Mouse (Mus musculus) thymus, postnatal 36 days (tissue): Measurements from ENCODE around the gene Tdg.
A peak's percentile ranks its signal among the peaks of the same experiment; 100 is the strongest.
"Not testable (repeated sequence)": the region's sequence is repeated elsewhere in the genome, so short reads cannot be mapped to it uniquely, and the experiment has no call there.

Experiments used
- DNase-seq, 2 experiments: peaks; one replicate each; pipeline ENCODE4 v3.0.0; 2022; ENCODE audit warnings: mixed read lengths in 2 of 2

The Tdg gene

DNA sequence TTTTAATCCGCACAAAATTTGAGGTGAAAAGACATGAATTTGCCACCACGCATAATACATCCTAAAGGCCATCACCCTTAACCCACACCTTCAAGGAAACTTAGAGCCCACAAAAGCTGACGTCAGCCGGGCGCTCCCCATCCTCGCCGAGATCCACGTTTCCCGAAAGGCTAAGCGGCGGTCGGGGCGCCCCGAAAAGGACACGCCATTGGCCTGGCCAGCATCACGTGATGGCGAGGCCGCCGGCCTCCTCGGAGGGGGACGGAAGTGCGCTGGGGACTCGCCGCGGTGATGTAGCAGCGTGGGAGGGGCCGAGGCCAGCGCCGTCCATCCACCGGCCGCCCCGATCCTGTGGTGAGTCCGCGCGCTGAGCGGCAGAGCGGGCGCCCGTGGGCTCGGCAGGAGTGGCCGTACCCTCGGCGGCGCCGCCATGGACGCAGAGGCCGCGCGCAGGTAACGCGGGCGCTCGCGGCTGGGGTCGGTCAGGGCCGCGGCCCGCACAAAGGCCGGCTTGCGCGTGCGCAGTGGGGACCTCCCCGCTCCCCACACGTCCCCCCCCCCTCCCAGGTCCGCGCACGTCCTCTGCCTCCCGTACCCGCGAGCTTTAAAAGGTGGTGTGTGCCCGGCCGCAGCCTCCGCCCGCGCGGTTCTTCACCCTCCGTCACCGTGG, at the start of gene Tdg:
Gene Tdg (plus strand): TSS at position 243 of the 670 bp plus-strand sequence.
- peak; percentile 88 to 94 for DNase-seq

DNA sequence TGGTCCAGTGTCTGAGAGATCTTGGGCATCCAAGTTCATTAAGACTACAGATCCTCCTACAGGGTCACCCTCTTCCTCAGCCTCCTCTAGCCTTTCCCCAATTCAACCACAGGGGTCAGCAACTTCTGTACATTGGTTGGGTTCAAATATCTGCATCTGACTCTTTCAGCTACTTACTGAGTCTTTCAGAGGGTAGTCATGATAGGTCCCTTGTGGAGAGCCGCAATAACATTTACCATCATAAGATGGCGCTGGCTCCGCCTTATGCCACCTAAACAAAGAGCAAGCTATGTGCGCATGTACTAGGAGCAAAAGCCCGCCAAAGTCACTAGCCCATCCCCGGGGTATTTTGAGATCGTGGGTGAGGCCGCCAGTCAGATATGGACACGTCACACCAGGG, 40.0 kb upstream of the Tdg start:
- not testable (repeated sequence) for DNase-seq

DNA sequence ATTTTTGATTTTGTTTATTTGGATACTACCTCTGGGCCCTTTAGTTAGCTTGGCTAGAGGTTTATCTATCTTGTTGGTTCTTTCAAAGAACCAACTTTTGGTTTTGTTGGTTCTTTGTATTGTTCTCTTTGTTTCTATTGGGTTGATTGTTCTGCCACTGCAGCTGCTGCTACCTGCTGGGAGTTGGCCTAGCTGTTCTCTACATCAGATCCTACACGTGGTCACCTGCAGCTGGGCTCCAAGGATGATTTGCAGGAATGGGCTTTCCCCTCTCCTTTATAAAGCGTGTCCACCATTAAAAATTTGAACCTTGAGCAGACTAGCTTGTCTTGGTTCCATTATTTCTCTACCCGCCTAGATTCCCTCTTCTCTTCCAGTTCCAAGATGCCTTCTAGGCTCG, 35.2 kb upstream of the Tdg start:
- DNase-seq, result not testable (repeated sequence)

- no peak for DNase-seq
Measured at GRCm38 (mm10) chr10:82622235-82622634, 7.4 kb upstream of the Tdg start.

DNA sequence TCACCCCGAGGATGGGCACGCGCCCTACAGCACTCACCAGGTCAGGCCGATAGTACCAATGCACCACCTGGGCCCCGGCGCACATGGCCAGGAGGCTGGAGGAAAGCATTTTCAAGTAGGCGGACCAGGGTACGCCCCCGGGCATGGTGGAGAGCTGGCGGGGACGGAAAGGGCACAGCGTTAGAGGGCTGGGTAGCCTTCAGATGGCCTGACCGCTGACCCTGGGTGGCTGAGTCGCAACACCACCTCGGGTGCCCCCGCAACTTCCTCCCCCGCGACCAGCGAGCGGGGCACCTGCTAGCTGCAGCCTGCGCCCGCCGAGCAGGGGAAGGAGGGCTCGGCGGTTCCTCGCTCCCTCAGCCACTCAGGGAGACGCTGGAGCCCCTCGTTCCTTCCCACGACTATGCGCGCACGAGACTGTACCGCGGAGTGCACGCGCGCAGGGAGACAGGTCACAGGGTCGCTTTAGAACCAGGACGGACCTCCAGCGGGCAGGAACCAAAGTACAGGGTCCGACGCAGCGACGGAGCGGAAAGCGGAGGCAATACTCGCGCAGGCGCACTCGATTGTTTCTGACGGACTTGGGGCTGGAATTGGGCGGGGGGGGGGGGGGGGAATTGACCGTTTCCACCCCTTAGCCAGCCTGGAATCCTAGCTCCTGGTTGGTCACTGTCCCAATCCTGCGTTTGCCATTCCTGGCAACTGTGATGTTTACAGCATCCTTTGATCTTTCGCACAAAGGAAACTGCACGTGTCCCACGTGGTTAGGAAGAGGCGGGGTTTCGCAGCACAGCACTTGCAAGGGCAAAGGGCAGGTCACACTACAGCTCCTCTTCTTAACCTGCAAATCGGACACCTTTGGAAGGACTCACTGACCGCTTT, 6.7 kb upstream of the Tdg start, which contains the start of gene 1190007I07Rik:
Gene 1190007I07Rik (minus strand): TSS at position 558 of the 882 bp plus-strand sequence.
- peak; percentile 86 for DNase-seq

DNA sequence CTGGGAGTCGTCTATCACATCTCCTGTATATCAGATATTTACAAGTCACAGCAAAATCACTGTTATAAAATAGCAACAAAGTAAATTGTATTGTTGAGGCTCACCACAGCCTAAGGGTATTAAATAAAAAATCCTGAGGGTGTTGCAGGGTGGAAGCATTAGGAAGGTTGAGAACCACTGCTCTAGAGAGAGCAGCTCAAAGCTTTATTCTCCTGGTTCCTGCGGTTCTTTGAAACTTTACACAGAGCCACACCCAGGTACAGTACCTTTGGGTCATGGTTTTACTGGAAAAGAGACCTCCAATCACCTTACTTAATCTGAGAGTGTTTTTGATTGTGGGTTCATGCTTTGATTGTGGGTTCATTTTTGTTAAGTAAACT, 6.1 kb upstream of the Tdg start:
- not testable (repeated sequence) for DNase-seq

- DNase-seq, result no peak
Measured at GRCm38 (mm10) chr10:82629111-82629585, 480 bp upstream of the Tdg start.

DNA sequence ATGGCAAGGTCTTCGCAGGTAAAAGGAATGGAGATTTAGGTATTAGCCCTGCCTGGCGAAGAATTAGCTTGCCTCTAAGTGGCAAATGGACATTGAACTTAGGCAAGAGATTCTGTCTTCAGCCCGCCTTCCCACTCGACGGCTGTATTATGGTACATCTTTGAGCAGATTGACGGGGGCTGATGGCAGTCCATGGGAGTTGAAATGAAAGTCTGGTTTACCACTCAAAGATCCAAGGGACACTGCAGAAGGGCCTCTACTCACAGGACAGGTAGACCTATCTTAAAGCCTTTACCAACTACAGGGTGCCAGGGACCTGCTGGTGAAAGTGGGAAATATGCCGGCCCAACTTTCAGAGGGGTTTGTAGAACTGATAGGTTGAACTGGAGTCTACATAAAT, 869 bp downstream of the Tdg start:
- DNase-seq, result no peak

GRCm38 (mm10) chr10:82631133-82631532, 1.5 kb downstream of the Tdg start:
- no peak for DNase-seq

- no peak for DNase-seq
Measured at GRCm38 (mm10) chr10:82632496-82633280, 3.1 kb downstream of the Tdg start.

DNA sequence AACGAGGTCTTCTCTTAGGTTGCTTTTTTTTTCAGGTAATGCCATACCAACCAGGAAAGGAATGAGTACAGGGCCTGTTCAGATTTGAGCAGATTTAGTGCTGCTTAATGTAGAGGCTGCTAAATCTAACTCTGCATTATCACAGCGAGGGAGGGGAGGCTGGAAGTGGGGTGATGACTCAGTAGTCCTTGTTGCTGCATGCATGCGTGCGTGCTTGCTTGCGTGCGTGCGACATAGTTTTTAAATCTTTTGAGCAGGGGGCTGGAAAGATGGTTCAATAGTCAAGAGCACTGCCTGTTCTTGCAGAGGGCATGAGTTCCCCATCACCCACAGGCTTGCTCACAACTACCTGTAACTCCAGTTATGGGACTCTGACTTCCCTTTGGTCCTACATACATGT, 4.7 kb downstream of the Tdg start:
- no peak for DNase-seq

- DNase-seq, result no peak
Measured at GRCm38 (mm10) chr10:82636321-82636720, 6.7 kb downstream of the Tdg start.

GRCm38 (mm10) chr10:82639032-82639698, 9.5 kb downstream of the Tdg start:
- DNase-seq, result no peak

DNA sequence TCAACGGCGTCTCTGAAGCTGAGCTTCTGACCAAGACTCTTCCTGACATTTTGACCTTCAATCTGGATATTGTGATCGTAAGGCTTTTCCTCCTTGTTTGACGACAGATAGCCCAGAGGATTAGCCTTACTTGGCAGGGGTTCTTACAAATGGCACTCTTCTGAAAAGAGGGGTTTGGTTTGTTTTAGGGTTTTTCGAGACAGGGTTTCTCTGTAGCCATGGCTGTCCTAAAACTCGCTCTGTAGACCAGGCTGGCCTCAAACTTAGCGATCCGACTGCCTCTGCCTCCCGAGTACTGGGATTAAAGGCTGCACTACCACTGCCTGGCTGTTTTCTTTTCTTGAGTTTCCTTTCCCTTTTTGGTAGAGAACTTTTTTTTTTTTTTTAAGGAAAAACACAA, 11.9 kb downstream of the Tdg start:
- DNase-seq, result no peak

- DNase-seq, result no peak
Measured at GRCm38 (mm10) chr10:82646083-82646482, 16.5 kb downstream of the Tdg start.

DNA sequence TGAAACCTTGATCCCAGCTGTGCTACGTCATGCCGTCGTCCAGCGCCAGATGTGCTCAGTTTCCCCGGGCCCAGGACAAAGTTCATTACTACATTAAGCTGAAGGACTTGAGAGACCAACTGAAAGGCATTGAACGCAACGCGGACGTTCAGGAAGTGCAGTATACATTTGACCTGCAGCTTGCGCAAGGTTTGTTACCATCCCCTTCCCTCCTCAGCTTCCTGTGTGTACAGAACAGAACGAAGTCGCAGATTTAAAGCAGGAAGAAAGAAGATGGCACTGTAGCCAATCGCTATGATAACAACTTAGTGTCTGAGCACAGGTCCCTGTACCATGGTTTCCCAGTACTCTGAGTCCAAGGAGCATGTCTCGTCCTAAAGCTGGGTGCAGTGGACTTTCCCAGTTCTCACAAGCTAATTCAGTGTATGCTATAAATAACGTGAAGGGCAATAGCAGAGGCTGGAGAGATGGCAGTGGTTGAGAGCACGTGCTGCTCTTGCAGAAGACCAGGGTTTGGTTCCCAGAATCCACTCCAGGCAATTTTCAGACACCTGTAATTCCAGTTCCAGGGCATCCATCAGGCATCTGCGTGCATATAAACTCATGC, 17.7 kb downstream of the Tdg start:
- no peak for DNase-seq

DNA sequence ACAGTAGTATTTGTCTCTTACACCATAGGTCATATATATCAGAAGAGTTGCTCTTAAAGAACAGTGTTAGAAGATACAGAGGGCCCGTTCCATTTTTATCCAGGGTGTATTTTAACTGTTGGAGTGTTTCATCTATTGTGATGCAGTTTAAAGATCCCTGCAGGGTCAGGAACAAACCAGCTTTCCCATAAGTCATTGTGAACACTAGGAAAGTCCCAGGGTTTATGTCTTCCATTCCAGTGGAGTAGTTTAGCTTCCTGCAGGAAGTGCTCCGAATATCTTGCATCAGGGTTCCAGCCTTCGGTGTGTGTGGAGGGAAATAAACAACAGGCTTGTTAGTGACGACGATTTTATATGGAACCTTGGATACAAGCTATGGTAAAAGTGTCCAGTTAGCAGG, 21.6 kb downstream of the Tdg start:
- no peak for DNase-seq

GRCm38 (mm10) chr10:82652625-82653024, 23.0 kb downstream of the Tdg start:
- DNase-seq, result no peak

DNA sequence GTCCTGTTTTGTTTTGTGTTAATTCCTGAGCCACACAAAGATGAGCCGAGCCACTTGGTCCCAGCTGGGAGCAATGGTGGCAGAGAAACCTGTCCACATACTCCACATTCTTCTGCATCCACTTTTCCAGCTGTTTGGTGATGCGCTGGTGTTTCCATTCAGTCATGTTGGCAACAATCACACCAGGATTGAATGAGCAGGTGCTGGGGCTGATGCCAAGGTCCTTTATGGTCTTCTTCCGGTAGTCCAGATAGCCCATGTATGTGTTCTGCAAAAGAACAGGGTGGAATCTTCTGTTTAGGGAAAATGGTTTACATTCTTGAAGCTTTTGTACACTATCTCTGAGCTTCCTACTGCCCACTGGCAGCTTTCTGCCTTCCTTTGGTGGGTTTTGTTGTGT, 25.0 kb downstream of the Tdg start:
- no peak for DNase-seq

DNA sequence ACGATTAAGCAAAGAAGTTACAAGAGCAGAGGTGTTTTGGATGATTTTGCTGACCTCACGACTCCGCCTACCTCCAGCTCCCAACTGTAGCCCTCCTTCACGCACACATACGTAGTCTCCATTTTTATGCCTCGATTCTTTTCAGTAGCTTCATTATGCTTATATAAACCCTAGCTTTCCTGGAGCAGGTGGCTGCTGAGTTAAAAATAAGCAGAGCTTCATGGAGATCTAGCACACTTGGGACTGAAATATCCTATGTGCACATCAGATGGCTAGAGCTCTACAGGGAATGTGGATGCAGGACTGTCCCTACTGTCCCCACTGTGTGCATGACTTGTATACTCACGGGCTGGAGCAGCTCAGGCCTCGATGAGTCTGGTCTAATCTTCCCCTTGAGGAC, 32.2 kb downstream of the Tdg start:
- DNase-seq, result peak; percentile 16 to 36

GRCm38 (mm10) chr10:82662267-82662990, 32.8 kb downstream of the Tdg start:
- DNase-seq, result peak; percentile 54 to 76
